Mouse (Mus musculus) mouse trophoblast stem cell (cell line): ENCODE measurements around the gene Gpc6.

ENCODE experiments used
- in situ Hi-C, 2 experiments: fragments of 300-500 bp; cut with MseI, MboI; formaldehyde crosslinking; loops; 2 replicates in 1 of 2; 3 replicates in 1 of 2; pipeline ENCODE4 v1.15.1; 2025

Gpc6 gene

DNA sequence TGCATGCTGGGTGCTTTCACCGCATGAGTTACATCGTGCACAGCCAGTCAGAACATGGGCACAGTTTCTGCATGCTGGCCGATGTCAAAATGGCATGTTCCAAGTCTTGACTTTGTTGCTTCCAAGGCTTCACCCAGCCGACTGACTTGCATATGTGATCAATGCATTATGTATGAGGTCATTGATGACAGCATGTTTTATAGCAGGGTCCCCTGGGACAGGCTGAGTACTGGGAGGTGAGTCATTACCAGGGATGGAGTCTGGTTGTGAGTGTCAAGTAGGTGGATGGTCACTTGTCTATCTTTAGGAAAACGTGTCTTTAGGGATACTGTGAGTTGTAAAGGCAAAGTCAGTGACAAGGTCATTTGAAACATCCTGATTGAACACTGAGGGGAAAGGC, 929.4 kb downstream of the Gpc6 start:
- in situ Hi-C loops, result no loop called here

DNA sequence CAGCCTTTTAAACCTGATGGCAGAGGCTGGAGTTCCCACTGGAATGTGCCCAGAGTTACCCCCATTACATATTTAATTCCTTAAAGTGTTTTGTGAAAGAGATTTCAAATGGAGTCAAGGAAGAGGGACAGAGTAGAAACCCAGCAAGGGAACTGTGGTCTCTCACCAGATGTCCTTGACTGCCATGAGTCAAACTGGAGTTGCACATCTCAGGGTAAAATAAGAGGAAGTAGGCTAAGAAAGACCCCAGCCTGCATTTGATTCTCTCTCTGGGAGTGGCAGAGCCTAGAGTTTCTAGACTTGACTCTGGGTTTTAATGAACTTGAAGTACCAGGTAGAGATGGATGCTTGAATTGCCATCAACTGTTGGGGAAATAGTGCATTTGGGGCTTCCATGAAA, 946.2 kb downstream of the Gpc6 start:
- in situ Hi-C loops, result no loop called here

DNA sequence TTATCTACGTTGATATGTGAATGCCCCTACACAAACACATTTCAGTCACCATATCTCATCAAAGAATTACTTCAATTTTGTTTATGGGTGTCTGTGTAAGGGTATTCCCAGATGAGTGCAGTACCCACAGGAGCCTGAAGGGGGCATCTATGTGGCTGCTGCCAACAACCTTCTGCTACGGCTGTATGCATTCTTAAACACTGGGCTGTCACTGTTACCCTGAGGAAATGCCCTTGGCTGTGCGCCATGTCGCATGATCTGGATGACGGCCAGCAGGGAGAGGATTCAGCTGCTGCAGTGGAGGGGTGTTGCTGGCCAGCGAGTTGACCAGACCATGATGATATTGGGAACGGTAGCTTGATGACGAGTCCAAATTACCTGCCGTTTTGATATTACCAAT, 954.2 kb downstream of the Gpc6 start:
- in situ Hi-C loops, result no loop called here

DNA sequence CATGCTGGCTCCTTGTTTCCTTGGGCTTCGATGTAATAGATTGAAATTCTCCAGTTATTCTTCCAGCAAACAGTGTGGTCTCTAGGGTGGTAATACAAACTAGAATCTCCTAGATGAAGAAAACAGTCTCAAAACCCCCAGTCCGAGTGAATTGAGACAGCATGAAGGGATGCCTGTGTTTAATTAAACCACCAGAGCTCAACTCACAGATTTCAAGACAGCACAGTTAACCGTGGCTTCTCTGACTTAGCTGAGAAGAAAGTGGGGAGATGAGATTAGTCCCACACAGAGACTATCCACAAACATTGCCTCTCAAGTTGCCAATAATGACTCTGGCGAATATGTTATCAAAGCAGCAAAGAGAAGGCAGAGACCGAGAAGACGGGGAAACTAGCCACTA, 956.0 kb downstream of the Gpc6 start:
- in situ Hi-C loops, result no loop called here

DNA sequence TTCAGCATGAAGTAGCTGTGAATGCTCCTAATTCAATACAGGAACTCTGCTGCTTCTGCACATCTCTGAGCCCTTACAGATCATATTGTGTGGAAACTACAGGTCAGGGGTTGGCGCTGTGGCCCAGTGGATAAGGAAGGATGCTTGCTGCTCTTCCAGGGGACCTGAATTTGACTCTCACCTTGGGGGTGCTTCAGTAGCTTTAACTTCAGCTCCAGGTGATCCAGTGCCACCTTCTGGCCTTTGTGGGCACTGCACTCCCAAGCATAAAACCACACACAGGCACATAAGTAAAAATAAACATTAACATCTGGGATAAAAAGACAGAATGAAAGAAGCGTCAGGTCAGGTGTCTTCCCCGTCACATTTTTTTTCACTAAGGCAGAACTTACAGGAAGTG, 957.1 kb downstream of the Gpc6 start:
- in situ Hi-C loops, result no loop called here

DNA sequence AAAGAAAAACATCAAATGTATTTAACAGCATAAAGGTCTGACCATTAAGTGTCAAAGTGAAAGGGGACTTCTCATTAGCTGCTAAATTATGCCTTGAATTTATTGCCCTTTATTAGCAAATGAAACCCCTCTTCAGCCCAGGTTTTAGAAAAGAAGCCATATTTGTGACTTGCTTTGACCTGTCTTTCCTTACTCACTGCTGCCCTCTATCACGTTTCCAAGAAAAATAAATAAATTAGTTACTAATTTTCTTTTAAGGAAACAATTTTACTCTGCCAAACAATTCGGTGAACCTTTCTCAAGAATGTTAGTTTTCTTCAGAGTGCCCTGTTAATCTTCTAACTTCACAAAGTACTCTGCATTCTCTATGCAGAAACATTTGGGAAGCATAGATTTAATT, 964.5 kb downstream of the Gpc6 start:
- in situ Hi-C loops, result no loop called here

DNA sequence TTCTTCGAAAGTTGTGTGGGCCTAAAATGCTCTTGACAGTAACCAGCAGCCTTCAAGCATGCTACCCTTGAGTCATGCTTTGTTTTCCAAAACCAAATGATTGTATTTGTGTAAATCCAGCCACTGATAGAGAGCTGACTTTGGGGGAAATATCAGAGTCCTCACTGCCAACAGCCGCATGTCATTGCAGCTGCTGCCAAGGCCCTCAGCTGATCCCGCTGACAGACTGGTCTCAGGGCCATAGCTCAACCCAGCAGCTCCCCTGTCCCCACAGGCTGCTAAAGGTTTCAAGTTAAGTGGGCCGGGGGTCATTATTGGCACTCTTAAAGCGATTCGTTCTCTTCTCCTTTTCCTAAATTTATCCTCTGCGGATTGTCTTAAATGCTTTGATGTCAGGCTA, 966.3 kb downstream of the Gpc6 start:
- in situ Hi-C loops, result no loop called here

DNA sequence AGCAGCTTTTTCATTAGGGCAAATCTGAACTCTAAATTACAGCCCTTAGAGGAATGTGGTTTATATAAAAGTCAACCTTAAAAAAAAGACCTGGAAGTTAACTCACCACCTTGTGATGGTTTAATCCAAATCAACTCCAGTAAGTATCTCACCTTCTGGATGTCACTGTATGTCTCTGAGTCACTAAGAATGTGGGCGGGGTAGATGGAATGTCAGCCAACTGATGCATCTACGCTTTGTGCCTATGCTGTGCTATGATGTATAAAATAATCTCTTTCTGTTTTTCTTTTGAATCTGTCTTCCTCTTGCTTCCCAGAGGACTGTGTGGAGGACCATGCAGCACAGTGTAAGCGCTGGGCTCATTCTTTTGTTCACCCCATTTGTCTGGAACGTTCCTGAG, 966.9 kb downstream of the Gpc6 start:
- in situ Hi-C loops, result no loop called here

DNA sequence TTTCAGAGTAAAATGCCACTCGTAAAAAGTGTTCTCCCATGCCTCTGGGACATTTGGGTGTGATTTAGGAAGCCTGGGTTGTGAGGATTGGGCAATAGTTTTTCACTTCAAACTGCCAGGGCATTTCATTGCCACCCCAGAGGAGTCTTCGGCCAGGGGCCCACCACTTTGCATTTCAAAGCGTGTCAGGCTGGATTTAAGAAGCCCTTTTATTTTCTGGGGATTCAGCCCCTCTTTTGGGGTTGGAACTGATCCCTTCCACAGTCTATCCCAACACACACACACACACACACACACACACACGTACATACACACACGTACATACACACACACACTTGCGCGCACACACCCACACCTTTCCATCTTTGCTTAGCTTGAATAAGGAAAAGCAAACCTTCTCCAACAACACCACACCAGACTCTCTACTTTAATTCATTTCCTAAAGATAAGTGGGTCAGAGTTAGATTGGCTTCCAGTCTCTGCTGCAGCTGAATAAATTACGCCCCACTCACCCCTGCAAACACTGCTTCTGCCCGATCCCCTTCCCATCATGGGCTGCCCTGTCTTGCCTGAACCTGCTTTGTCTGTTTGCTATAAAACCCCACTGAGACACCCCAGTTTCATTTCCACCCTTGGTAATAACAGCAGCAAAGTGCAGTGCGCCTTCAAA, 969.9 kb downstream of the Gpc6 start:
- in situ Hi-C loops, result no loop called here

DNA sequence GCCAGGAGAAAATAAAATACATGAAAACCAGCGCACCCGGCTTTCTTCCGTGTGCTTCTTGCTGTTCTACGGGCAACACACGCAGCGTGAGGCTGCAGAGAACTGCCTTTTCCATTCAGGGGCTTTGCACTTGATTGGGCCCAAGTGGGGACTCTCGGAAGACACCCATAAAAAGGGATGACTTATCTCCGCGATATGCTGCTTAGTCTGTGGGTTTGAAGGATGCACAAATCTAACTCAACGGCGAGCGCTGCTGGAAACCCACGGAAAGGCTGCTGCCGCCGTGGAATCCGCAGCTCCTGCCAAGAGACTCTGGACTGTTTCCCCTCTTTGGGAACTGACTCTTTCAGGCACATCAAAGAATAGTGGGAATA, 970.4 kb downstream of the Gpc6 start:
- in situ Hi-C loops, result no loop called here

DNA sequence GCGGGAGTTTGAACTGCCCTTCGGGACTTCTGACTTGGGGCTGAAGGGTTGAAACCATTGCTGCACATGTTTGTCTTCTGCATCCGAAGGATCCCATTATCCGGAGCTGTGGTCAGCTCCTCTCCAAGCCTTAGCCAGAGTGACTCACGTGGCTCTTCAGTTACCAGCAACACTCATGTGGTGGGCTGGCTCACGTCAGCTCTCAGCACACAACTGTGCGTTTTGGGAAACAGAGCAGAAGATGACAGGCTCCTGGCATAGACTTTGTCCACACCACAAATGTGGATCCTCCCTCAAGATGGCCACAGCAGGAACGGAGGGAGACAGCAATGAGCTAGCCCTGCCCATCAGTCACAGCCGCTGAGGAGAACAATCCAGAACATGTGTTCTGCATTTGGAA, 979.2 kb downstream of the Gpc6 start:
- in situ Hi-C loops, result no loop called here

DNA sequence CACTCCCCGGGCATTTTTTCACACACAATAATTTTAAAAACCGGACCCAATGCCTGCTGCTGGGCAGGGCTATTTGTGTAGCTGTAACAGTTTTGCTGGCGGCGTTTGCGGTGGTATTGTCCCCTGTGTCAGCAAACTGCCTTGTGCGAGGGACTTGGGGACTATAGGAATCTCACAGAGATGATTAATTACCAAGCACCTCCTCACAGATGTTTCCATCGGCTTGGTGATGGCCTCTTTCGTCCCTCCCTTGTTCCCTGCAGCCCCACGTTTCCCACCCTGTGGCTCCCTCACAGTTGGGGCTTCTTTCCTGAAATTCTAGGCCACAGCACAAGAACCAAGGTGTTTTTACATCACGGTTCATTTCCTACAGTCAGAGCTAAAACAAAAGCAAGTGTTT, 980.6 kb downstream of the Gpc6 start:
- in situ Hi-C loops, result no loop called here

DNA sequence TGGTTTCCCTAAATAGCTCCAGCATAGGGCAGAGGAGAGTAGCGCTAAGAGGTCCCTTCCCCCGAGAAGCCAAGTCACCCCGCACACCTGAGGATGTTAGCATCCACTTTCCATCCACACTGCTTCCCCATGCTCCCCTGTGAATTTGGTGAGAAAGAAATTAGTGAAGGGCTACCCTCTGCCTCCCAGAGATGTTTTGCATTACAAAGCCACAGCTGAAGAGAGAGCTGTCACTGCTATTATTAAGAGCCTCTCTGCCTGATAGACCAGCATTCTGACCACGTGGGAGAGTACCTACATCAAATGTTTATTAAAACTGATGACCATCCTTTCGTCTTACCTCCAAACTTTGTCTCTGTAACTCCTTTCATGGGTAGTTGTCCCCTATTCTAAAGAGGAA, 981.2 kb downstream of the Gpc6 start:
- in situ Hi-C loops, result no loop called here

DNA sequence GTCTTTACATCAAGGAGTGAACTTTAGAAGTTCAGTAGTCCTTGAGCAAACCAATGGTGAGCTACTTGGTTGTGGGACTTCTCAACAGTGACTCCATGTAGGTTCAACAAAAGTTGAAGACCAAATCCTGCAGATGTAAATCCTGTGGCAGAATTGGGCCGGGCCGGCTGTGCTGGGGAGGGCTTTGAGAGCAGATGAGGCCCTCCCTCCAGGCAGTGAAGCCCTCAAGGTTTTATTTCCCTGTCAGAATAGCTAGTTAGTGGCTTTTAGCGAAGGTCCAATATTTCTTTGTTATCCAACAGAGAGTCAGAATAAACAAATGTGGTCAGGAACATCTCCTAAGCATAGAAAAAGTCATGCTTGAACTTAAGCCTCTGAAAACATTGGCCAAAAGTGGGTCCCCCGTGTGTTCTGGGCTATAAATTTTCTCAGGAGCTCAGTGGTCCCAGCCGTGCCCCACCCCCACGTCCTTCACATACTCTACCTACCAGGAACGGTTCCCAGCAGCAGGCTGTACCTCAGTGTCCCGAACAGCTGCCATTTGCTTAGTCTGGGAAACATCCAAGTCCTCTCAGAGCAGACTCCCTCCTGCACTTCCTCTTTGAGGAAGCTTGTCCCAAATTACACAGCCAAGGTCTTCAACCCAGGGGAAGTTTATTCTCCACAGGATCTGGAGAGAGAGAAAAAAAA, 983.3 kb downstream of the Gpc6 start:
- in situ Hi-C loops, result no loop called here

DNA sequence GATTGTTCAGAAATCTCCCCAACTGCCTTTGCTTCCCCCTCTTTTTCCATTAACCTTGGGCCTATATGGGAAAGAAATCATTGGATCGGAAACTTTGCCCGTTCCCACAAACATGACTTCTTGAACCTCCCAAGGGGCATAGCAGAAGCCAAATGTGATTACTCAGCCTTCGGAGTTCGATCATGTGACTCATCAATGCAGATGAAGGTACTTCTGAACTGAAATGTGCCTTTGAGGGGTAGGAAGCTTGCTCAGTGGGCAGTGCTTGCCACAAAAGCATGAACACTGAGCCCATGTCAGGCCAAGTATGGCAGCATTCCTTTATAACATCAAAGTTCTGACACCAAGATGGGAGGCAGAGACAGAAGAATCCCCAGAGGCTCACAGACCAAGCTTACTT, 983.9 kb downstream of the Gpc6 start:
- in situ Hi-C loops, result no loop called here

DNA sequence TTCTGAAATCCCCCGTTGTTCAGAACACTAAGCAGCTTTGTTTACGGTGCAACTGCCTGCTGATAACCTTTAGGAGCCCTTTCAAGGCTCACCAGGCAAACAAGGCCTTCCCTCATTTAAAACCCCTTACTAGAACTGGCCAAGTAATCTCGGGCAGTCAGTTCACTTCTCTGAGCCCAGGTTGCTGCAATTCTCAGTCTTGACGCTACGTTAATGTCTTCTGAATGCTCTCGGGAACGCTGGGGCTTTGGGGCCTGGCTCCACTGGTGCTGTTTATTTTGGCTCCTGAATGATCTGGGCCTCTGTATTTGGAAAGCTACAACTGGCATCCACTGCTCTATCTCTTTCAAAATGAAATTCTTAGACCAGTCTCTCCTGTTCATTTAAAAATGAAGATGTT, 985.2 kb downstream of the Gpc6 start:
- in situ Hi-C loops, result no loop called here

DNA sequence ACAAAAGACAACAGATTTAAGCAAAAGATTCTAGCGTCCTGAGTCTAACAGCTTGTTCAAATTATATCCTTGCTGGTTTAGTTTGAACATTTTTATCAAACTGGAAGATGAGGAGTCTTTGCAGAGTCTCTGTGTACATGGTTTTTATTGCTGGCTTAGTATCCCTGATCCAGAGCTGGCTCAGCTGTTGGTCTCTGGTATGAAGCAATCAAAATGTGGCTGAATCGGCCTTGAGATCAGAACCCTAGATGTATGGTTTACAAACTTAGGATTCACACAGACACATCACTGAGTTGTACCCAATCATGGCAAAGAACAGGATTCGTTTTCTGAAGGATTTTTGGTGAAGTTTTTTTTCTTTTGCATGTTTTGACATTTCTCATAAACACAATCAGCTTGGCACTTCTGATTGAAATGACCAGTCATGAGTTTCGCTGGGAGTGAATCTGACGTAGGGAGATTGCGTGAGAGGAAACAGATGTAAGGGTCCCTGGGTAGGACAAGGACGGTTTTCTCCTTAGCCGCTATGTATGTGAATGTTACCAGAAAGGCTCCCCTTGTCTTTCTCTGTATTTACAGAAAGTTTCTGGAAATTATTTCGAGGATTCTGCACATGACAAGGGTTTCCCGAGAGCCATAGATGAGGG, 987.6 kb downstream of the Gpc6 start:
- in situ Hi-C loops, result no loop called here

DNA sequence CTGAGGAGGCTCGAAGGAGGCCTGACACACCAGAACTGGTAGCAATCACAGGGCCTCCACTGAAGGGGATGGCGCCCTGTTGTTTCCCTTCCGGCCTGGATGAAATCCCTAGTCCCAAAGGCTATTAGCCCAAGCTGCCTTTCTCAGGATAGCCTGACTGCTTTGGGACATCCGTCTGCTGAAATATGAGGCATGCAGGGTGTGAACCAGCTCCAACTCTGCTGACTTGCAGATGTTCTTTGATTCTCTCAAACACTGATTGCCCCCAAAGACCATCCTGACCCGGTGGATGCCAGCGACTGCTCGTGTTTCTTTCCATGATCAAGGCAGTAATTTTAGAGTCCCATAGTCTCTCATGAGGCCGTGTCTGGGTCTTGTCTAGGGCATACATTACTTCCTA, 991.5 kb downstream of the Gpc6 start:
- in situ Hi-C loops, result no loop called here

DNA sequence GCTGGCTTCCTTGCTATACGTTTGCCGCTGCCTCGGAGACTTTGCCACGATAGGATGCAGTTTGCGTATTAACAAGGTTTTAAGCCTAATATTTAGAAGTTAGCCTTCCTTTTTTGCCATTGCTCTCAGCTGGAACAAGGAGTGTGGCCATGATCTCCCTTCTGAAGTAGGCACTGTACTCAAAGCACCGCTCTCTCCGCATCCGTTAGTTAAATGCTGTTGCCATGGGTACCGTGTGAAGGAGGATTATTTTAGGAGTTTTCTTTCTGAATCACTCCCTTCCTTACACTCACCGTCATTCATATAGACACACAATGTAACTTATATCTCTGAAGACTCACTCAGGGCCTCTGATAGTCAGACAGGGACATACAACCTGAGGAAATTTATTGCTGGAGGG, 993.6 kb downstream of the Gpc6 start:
- in situ Hi-C loops, result no loop called here

DNA sequence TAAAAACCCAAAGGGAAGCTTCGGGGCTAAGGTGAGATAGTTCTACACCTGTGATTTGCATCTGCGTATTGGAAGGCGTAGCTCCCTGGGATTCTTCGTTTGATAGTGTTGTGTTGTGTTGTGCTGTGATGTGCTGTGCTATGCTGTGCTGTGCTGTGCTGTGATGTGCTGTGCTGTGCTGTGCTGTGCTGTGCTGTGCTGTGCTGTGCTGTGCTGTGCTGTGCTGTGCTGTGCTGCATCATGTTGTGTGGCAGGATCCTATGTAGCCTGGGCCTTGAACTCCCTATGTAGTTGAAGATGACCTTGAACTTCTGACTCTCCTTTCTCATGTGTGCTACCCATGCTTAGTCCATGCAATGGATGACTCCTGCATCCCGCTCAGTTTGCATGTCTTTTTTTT, 994.5 kb downstream of the Gpc6 start:
- in situ Hi-C loops, result no loop called here

DNA sequence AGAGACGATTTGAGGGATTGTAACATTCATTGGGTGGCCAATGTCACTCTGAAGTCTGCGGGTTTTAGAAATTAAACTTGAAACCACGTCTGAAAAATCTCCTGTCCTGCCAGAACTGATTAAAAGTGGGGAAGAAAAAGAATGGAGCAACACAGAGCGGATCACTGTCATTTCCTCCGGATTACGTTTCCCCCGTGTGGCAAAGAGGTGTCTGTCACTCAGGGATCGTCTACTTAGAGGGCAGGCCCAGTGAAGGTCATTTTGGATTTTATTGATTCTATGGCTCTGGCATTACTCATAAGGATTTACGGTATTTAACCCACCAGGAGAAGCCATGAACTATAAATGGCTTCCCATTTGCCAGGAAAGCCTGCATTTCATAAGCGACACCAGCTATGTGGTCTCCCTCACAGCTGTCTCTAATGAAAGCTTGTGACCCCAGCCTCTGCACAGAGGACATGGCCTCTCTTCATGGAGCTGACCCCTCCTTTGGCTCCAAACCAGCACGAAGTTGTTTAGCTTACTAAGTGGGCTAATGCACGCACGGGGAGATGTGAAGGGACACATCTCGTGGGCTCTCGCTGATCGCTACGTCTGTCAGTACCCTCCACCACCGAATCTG, 996.4 kb downstream of the Gpc6 start:
- in situ Hi-C loops, result no loop called here

DNA sequence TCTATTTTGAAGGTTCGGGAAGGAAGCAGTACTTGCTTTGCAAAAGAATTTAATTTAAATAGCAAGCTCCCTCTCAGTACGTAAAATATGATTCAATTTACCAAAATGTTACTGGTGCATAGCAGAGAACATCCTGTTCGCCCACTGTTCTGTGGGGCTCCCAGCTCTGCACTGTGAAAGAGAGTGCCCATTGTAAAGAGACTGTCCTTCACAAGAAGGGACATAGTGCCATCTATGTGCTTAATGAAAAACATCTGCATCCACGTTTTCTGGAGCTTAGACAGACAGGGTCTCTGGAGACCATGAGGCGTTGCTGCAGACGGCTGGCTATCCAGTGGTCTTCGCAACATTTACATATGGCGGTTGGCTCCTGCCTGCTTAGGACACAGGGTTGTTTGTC, 998.6 kb downstream of the Gpc6 start:
- in situ Hi-C loops, result no loop called here
